Mouse (Mus musculus) R1 (cell line): Measurements from ENCODE around the gene Rai1.

Source experiments
- DNase-seq: peaks from one replicate; pipeline ENCODE4 v3.0.0-alpha.2; 2018; ENCODE audit warnings: low read depth, low spot score

The Rai1 gene

GRCm38 (mm10) chr11:60190055-60190641, 85.3 kb downstream of the Rai1 start:
- no peak for DNase-seq

- no peak for DNase-seq
Observed at GRCm38 (mm10) chr11:60192534-60192933, 87.7 kb downstream of the Rai1 start.

- no peak for DNase-seq
Observed at GRCm38 (mm10) chr11:60193556-60193955, 88.7 kb downstream of the Rai1 start.

- DNase-seq: peak; percentile 87
Observed at GRCm38 (mm10) chr11:60195108-60195507, 90.3 kb downstream of the Rai1 start.

- no peak for DNase-seq
Observed at GRCm38 (mm10) chr11:60196344-60196743, 91.5 kb downstream of the Rai1 start.

- no peak for DNase-seq
Observed at GRCm38 (mm10) chr11:60197998-60198619, 93.3 kb downstream of the Rai1 start.

- no peak for DNase-seq
Observed at GRCm38 (mm10) chr11:60198651-60199050, 93.8 kb downstream of the Rai1 start.

- DNase-seq: peak; percentile 89
Observed at GRCm38 (mm10) chr11:60199702-60200184, 94.9 kb downstream of the Rai1 start.

GRCm38 (mm10) chr11:60200384-60200783, 95.6 kb downstream of the Rai1 start:
- no peak for DNase-seq

- DNase-seq: no peak
Observed at GRCm38 (mm10) chr11:60202710-60203638, 98.2 kb downstream of the Rai1 start.

- no peak for DNase-seq
Observed at GRCm38 (mm10) chr11:60205026-60205425, 100.2 kb downstream of the Rai1 start.

- no peak for DNase-seq
Observed at GRCm38 (mm10) chr11:60206207-60206606, 101.4 kb downstream of the Rai1 start.

GRCm38 (mm10) chr11:60208201-60208600, 103.4 kb downstream of the Rai1 start:
- no peak for DNase-seq

GRCm38 (mm10) chr11:60208712-60209111, 103.9 kb downstream of the Rai1 start:
- no peak for DNase-seq

GRCm38 (mm10) chr11:60209217-60209932, 104.6 kb downstream of the Rai1 start:
- DNase-seq: no peak

GRCm38 (mm10) chr11:60209933-60210249, 105.1 kb downstream of the Rai1 start:
- no peak for DNase-seq

- peak; percentile 96 for DNase-seq
Observed at GRCm38 (mm10) chr11:60210305-60210724, 105.5 kb downstream of the Rai1 start.

GRCm38 (mm10) chr11:60211152-60211551, 106.3 kb downstream of the Rai1 start:
- no peak for DNase-seq

GRCm38 (mm10) chr11:60211761-60212160, 106.9 kb downstream of the Rai1 start:
- no peak for DNase-seq

- no peak for DNase-seq
Observed at GRCm38 (mm10) chr11:60213266-60213665, 108.5 kb downstream of the Rai1 start.

GRCm38 (mm10) chr11:60216671-60217070, 111.9 kb downstream of the Rai1 start:
- no peak for DNase-seq

GRCm38 (mm10) chr11:60217467-60217866, 112.7 kb downstream of the Rai1 start:
- DNase-seq: no peak
